Mouse (Mus musculus) heart, postnatal 0 days (tissue): ENCODE measurements around the gene Ppa1.

Experiments used
- CTCF ChIP-seq: IDR thresholded peaks from 2 replicates; pipeline ENCODE4 v1.5.1; 2016; ENCODE audit warnings: antibody characterized with exemption, control low read depth, low read depth
- EP300 ChIP-seq: IDR thresholded peaks from 2 replicates; pipeline ENCODE4 v1.6.1; 2016; ENCODE audit warnings: antibody characterized with exemption, low read depth

DNA sequence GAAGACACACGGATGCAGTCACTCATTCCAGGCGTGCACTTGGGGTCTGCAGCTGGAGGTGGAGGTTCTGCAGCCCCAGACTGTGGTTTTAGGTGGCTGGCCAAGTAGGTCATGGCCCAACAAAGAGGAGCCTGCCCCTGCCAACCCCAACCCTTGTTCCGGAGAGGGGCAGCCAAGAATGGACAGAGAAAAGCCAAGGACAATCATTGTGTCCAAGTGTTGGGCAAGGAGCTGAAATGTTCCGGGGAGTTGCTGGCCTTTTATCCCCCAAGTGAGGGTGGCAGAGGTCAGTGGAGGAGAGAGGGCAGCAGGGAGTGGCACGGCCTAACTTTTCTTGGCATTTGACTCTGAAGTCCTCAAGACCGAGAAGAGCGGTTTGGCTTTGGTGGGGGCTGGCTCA is 72.0 kb downstream of the Ppa1 start:
- TF ChIP-seq EP300, result no peak
- TF ChIP-seq CTCF, result no peak
